Mouse (Mus musculus) neural tube, postnatal 0 days (tissue): ENCODE data around the gene Lyz1. TPM values are rescaled to one million over a fixed set of nuclear protein-coding genes. Genes with fewer than 3 reads are reported as not detected.

ENCODE experiments used
- polyA plus RNA-seq: library from polyadenylated mRNA; unstranded; fragments of >200 nt; fragmentation: Nextera tagmentation; extraction: Ambion mirVana; gene quantifications from 2 replicates; pipeline ENCODE4 v1.2.1, GENCODE M21; 2015

The Lyz1 gene
- polyA plus RNA-seq, result 0.24 and 0.40 TPM in 2 replicates

GRCm38 (mm10) chr10:117292671-117293070 lies at the start of gene Lyz1:
TSS of gene Lyz1 (minus strand) at chr10:117292868.

GRCm38 (mm10) chr10:117282049-117282448 lies 10.6 kb downstream of the Lyz1 start, which contains the start of gene Lyz2:
TSS of gene Lyz2 (minus strand) at chr10:117282321.

GRCm38 (mm10) chr10:117238603-117239002 lies 54.1 kb downstream of the Lyz1 start, which contains the start of gene 9530003J23Rik:
TSS of gene 9530003J23Rik (minus strand) at chr10:117238703.

Other genes starting within 250 kb of the Lyz1 start
- gene Lrrc10, start 247.5 kb downstream of the Lyz1 start, polyA plus RNA-seq, result 0.17 TPM in 1 of 2 replicates, not detected in the other
- gene Cct2, start 229.1 kb downstream of the Lyz1 start, polyA plus RNA-seq, result 200 and 216 TPM in 2 replicates
- gene Frs2, start 144.3 kb downstream of the Lyz1 start, polyA plus RNA-seq, result 16.5 and 17.2 TPM in 2 replicates
- gene Yeats4, start 68.4 kb downstream of the Lyz1 start, polyA plus RNA-seq, result 72.5 and 73.4 TPM in 2 replicates
- gene 9530003J23Rik, start 54.2 kb downstream of the Lyz1 start, polyA plus RNA-seq, result not detected in 2 replicates
- gene Lyz2, start 10.5 kb downstream of the Lyz1 start, polyA plus RNA-seq, result 39.4 and 65.8 TPM in 2 replicates
- 68.9 and 80.0 TPM in 2 replicates for gene Cpsf6, start 87.1 kb upstream of the Lyz1 start, polyA plus RNA-seq